Mouse (Mus musculus): Measurements from ENCODE around the gene Maml2. TPM values are rescaled to one million over a fixed set of nuclear protein-coding genes. Genes with fewer than 3 reads are reported as not detected.

Maml2 gene
- polyA plus RNA-seq, 1 experiment from 2014 or later = 6.2 TPM

DNA sequence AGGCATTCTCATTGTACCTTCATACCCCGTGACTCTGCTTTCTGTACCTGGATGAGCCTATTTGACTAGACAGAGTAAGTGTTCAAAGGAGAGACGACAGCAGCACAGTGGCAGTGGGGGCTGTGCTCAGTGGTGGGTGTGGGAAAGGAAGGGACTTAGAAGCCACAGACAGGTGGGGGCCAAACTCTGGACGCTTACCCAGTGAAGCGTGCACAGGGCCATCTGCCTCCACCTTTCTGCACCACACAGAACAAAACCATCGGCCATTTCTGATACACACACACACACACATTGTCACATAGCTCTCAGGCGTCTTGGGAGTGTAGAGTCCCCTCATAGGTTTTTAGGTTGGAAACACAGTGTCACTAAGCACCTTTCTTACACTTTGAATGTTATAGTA is 212.0 kb downstream of the Maml2 start:
- Histone ChIP-seq H3K4me2 (replicated peaks) (no peak overlapping the region), H3K4me1 (replicated peaks) (no peaks in the 10 kb centered on the region), H3K36me3 (no peaks in the 10 kb centered on the region), H3K9me3 (no peaks in the 10 kb centered on the region), H3K9ac (no peak overlapping the region), H3K27me3 (replicated peaks) (no peaks in the 10 kb centered on the region), H3K4me3 (replicated peaks) (no peak overlapping the region), H3K27ac (no peak overlapping the region)
- 88% methylated on average over 6 of the region's 6 CpGs for WGBS
- no peak for ATAC-seq

DNA sequence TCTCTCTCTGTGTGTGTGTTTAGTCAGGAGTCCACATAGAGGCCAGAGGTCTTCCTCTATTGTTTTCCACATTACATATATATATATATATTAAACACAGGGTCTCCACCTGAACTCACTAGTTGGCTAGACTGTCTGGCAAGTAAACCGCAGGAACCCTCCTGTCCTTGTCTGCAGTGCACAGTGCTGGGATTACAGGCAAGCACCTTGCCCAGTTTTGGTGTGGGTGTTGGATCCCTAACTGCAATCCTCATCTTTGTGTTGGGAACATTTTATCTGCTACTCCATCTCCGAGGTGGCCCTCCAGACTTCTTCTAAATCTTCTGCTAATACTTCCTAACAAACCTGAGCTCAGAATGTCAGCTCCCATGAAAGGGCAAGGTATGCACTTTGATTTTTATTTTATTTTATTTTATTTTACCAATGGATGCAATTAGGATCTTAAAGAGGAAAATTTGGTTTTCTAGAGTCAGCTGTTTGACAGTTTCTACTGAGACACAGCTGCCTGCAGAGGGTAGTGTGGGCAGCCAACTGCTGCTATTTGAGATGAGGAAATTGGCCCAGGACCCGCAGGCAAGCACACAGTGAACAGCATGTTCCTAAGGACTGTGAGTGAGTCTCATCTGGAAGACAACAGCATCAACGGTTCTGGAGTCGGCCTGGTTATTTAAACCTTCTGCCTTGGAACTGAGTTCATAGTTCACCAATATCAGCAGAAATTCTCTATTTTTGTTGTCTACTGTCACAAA is 213.0 kb downstream of the Maml2 start:
- Histone ChIP-seq H3K36me3 (no peaks in the 10 kb centered on the region), H3K27me3 (replicated peaks) (no peaks in the 10 kb centered on the region), H3K9ac (no peak overlapping the region), H3K9me3 (no peaks in the 10 kb centered on the region), H3K4me3 (replicated peaks) (no peak overlapping the region), H3K4me1 (replicated peaks) (no peaks in the 10 kb centered on the region), H3K4me2 (replicated peaks) (no peak overlapping the region), H3K27ac (no peak overlapping the region)
- ATAC-seq = no peak
- 68% methylated on average over 5 of the region's 5 CpGs for WGBS

- WGBS = 46% methylated on average over 5 of the region's 5 CpGs
- H3K36me3 ChIP-seq = no peaks in the 10 kb centered on the region
- ATAC-seq = no peak
- H3K9me3 ChIP-seq = no peaks in the 10 kb centered on the region
- no peak overlapping the region for H3K9ac ChIP-seq
- H3K27me3 ChIP-seq (replicated peaks) = no peaks in the 10 kb centered on the region
- no peaks in the 10 kb centered on the region for H3K4me1 ChIP-seq (replicated peaks)
- H3K27ac ChIP-seq = no peak overlapping the region
- H3K4me2 ChIP-seq (replicated peaks) = no peak overlapping the region
- no peak overlapping the region for H3K4me3 ChIP-seq (replicated peaks)
Observed at GRCm38 (mm10) chr9:13513135-13513534, 215.4 kb downstream of the Maml2 start.

DNA sequence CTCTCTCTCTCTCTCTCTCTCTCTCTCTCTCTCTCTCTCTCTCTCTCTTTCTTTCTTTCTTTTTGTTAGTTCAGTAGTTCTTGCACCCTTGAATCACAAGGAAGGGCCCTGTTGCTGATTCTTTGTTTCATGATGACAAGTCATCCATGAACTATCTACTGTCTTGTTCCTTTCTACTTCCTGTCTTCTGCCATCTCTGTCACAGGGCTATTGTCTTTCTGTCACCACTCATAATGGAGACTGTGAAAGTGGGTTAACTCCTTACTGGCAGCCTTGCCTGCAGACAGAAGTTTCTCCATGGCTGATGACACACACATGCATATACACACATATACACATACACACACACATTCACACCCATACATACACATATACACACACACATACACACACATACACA is 216.7 kb downstream of the Maml2 start:
- ATAC-seq = no peak
- Histone ChIP-seq H3K9me3 (no peaks in the 10 kb centered on the region), H3K27me3 (replicated peaks) (no peaks in the 10 kb centered on the region), H3K27ac (no peak overlapping the region), H3K4me1 (replicated peaks) (no peaks in the 10 kb centered on the region), H3K4me3 (replicated peaks) (no peak overlapping the region), H3K36me3 (no peaks in the 10 kb centered on the region), H3K9ac (no peak overlapping the region), H3K4me2 (replicated peaks) (no peak overlapping the region)

DNA sequence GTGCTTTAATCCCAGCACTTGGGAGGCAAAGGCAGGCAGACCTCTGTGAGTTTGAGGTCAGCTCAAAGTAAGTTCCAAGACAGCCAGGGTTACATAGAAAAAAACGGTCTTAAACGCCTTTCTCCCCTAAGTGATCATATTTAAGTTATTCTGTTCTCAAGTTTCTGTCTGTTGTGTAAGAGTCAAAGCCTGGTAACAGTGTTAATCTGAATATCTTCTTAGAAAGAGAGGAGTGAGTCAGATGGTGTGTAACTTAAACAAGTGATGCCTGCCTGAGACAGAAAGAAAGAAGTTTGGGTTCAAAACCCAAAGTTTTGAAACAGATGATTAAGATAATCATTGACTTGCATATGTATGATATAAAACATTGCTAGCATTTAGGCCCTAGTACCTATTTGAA is 218.2 kb downstream of the Maml2 start:
- no peaks in the 10 kb centered on the region for H3K27me3 ChIP-seq (replicated peaks)
- H3K27ac ChIP-seq = no peak overlapping the region
- H3K9ac ChIP-seq = no peak overlapping the region
- no peak for ATAC-seq
- no peak overlapping the region for H3K4me2 ChIP-seq (replicated peaks)
- H3K9me3 ChIP-seq = no peaks in the 10 kb centered on the region
- H3K36me3 ChIP-seq = no peaks in the 10 kb centered on the region
- no peaks in the 10 kb centered on the region for H3K4me1 ChIP-seq (replicated peaks)
- no peak overlapping the region for H3K4me3 ChIP-seq (replicated peaks)
- WGBS = 70% methylated on average over 2 of the region's 2 CpGs

- Histone ChIP-seq H3K9ac (no peak overlapping the region), H3K4me2 (replicated peaks) (no peak overlapping the region), H3K4me3 (replicated peaks) (no peak overlapping the region), H3K9me3 (no peaks in the 10 kb centered on the region), H3K27me3 (replicated peaks) (no peaks in the 10 kb centered on the region), H3K36me3 (no peaks in the 10 kb centered on the region), H3K4me1 (replicated peaks) (no peaks in the 10 kb centered on the region), H3K27ac (no peak overlapping the region)
- peak; percentile 39; the same call in 1 of the 2 replicates for ATAC-seq
- WGBS = 60% methylated on average over 2 of the region's 2 CpGs
Observed at GRCm38 (mm10) chr9:13518031-13518430, 220.3 kb downstream of the Maml2 start.

DNA sequence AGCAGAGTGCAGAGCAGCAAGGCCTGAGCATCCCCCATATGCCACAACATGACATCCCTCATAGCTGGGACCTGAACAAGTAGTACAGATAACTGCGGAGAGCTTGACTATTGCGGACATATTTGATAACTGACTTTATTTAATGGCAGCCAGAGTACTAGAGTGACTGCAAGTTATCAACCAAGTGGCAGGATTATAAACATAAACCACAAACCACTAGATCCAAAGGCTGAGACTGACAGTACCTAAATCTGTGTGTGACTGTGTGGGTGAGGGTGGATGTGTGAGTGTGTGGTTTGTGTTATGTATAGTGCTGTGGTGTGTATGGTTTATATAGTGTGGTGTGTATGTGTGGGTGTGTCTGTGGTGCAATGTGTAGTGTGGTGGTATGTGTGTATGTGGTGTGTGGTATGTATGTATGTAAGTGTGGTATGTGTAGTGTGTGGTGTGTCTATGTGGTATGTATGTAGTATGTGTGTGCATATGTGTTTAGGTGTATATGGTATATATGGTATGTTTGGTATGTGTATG is 220.7 kb downstream of the Maml2 start:
- Histone ChIP-seq H3K36me3 (no peaks in the 10 kb centered on the region), H3K9ac (no peak overlapping the region), H3K4me2 (replicated peaks) (no peak overlapping the region), H3K9me3 (no peaks in the 10 kb centered on the region), H3K4me3 (replicated peaks) (no peak overlapping the region), H3K27ac (no peak overlapping the region), H3K4me1 (replicated peaks) (no peaks in the 10 kb centered on the region), H3K27me3 (replicated peaks) (no peaks in the 10 kb centered on the region)
- 77% methylated on average over 2 of the region's 2 CpGs for WGBS
- ATAC-seq = no peak

DNA sequence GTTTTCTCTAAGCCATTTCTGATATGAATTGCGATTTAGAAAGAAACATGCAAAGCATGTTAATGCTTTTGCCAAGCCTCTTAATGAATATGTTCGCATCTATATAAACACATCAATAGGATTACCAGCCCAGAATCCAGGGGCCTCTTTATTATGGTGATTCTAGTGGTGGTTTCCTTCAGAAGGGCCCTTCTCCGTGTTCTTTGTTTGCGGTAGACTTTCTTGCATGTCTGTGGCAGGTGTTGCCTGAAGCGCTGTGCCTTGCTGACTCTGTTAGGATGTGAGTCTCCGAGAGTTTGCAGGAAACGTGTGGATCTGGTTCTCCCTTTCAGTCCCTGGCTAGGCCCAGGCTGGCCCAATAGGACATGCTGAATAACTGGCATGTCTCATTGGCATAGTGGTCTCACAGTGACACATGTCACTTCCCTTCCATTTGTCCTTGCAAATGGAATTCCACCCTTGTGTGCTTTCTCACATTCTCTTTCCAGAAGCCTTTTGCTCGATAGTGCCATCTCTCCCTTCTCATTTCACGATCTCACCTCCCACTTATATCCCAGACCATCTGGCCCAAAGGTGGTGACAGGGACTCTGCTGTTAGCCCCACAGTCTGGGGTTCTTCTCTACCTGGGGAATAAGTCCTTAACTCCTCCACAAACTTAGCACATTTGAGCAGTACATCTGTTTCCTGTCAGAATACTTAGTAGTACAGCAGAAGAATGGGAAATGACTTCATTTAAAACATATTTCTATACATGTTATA is 224.5 kb downstream of the Maml2 start:
- H3K9me3 ChIP-seq = no peaks in the 10 kb centered on the region
- H3K4me2 ChIP-seq (replicated peaks) = no peak overlapping the region
- ATAC-seq = no peak
- WGBS = 74% methylated on average over 9 of the region's 9 CpGs
- H3K36me3 ChIP-seq = no peaks in the 10 kb centered on the region
- H3K9ac ChIP-seq = no peak overlapping the region
- H3K4me1 ChIP-seq (replicated peaks) = peaks cover 3% of the 10 kb centered on the region; the same call in 1 of the 2 replicates
- no peak overlapping the region for H3K27ac ChIP-seq
- H3K4me3 ChIP-seq (replicated peaks) = no peak overlapping the region
- H3K27me3 ChIP-seq (replicated peaks) = no peaks in the 10 kb centered on the region

DNA sequence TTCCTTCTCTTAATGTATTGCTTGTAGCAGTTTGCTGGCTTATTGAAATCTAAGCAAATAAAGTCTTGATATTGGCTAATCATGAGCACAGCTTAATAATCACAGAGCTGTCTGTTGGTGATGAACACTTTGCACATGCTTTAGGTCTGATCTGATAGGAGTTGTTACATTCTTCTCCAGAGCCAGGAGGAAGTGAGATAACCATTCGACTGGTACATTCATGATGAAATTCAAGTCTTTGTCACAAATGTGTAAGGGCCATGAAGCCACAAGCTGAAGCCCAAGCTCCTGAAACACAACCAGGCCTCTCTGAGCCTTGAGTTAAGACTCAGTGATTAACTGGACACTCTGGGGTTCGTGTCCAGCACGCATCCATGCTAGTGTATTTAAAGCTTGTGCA is 225.3 kb downstream of the Maml2 start:
- WGBS = 81% methylated on average over 3 of the region's 3 CpGs
- no peak overlapping the region for H3K4me2 ChIP-seq (replicated peaks)
- ATAC-seq = no peak
- no peak overlapping the region for H3K4me3 ChIP-seq (replicated peaks)
- H3K9ac ChIP-seq = no peak overlapping the region
- no peaks in the 10 kb centered on the region for H3K27me3 ChIP-seq (replicated peaks)
- no peaks in the 10 kb centered on the region for H3K9me3 ChIP-seq
- H3K4me1 ChIP-seq (replicated peaks) = peaks cover 3% of the 10 kb centered on the region; the same call in 1 of the 2 replicates
- no peak overlapping the region for H3K27ac ChIP-seq
- no peaks in the 10 kb centered on the region for H3K36me3 ChIP-seq

GRCm38 (mm10) chr9:13525075-13525474 is 227.3 kb downstream of the Maml2 start:
- WGBS = 20% methylated on average over 1 of the region's 1 CpGs
- no peak overlapping the region for H3K9ac ChIP-seq
- H3K36me3 ChIP-seq = no peaks in the 10 kb centered on the region
- H3K9me3 ChIP-seq = no peaks in the 10 kb centered on the region
- H3K27ac ChIP-seq = no peak overlapping the region
- H3K4me3 ChIP-seq (replicated peaks) = no peak overlapping the region
- no peak for ATAC-seq
- no peaks in the 10 kb centered on the region for H3K27me3 ChIP-seq (replicated peaks)
- H3K4me2 ChIP-seq (replicated peaks) = no peak overlapping the region
- H3K4me1 ChIP-seq (replicated peaks) = peaks cover 3% of the 10 kb centered on the region; the same call in 1 of the 2 replicates

GRCm38 (mm10) chr9:13525561-13526255 is 228.0 kb downstream of the Maml2 start:
- Histone ChIP-seq H3K4me2 (replicated peaks) (no peak overlapping the region), H3K27me3 (replicated peaks) (no peaks in the 10 kb centered on the region), H3K9ac (no peak overlapping the region), H3K9me3 (no peaks in the 10 kb centered on the region), H3K4me3 (replicated peaks) (no peak overlapping the region), H3K36me3 (no peaks in the 10 kb centered on the region), H3K27ac (no peak overlapping the region), H3K4me1 (replicated peaks) (peaks cover 3% of the 10 kb centered on the region; the same call in 1 of the 2 replicates)
- ATAC-seq = no peak
- WGBS = 71% methylated on average over 5 of the region's 5 CpGs

GRCm38 (mm10) chr9:13530575-13530974 is 232.8 kb downstream of the Maml2 start:
- 67% methylated on average over 4 of the region's 4 CpGs for WGBS
- Histone ChIP-seq H3K9ac (no peak overlapping the region), H3K4me2 (replicated peaks) (no peak overlapping the region), H3K27me3 (replicated peaks) (no peaks in the 10 kb centered on the region), H3K27ac (no peak overlapping the region), H3K9me3 (no peaks in the 10 kb centered on the region), H3K4me3 (replicated peaks) (no peak overlapping the region), H3K4me1 (replicated peaks) (peaks cover under 1% of the 10 kb centered on the region; the same call in 1 of the 2 replicates), H3K36me3 (no peaks in the 10 kb centered on the region)
- no peak for ATAC-seq

Data from intestine, embryonic 15.5 days (tissue).